Mouse (Mus musculus) kidney, postnatal 14 days (tissue): ENCODE results near the gene Ccdc187.
A peak's percentile ranks its signal among the peaks of the same experiment; 100 is the strongest.

Source experiments
- DNase-seq: peaks from one replicate; pipeline ENCODE4 v3.0.0; 2022; ENCODE audit warnings: mixed read lengths

Gene Ccdc187

GRCm38 (mm10) chr2:26268216-26268615 is 26.1 kb downstream of the Ccdc187 start:
- DNase-seq, result no peak

GRCm38 (mm10) chr2:26266066-26266742 is 28.2 kb downstream of the Ccdc187 start:
- no peak for DNase-seq

- DNase-seq, result peak; percentile 36
Measured at GRCm38 (mm10) chr2:26265095-26265494, 29.3 kb downstream of the Ccdc187 start.

GRCm38 (mm10) chr2:26264646-26265045 is 29.7 kb downstream of the Ccdc187 start:
- no peak for DNase-seq

- DNase-seq, result no peak
Measured at GRCm38 (mm10) chr2:26257315-26258096, 36.9 kb downstream of the Ccdc187 start.

GRCm38 (mm10) chr2:26254816-26255215 is 39.5 kb downstream of the Ccdc187 start:
- DNase-seq, result no peak

- DNase-seq, result no peak
Measured at GRCm38 (mm10) chr2:26252514-26253206, 41.7 kb downstream of the Ccdc187 start.

- DNase-seq, result no peak
Measured at GRCm38 (mm10) chr2:26247531-26247930, 46.8 kb downstream of the Ccdc187 start.

- no peak for DNase-seq
Measured at GRCm38 (mm10) chr2:26240841-26241240, 53.5 kb downstream of the Ccdc187 start.

- DNase-seq, result no peak
Measured at GRCm38 (mm10) chr2:26240330-26240729, 54.0 kb downstream of the Ccdc187 start.

- peak; percentile 97 for DNase-seq
Measured at GRCm38 (mm10) chr2:26237290-26237782, 57.0 kb downstream of the Ccdc187 start, which contains the start of gene Qsox2. TSS of gene Qsox2 (minus strand) at chr2:26237525.

GRCm38 (mm10) chr2:26236681-26237289 is 57.6 kb downstream of the Ccdc187 start:
- DNase-seq, result no peak

- no peak for DNase-seq
Measured at GRCm38 (mm10) chr2:26234771-26235170, 59.6 kb downstream of the Ccdc187 start.

GRCm38 (mm10) chr2:26234253-26234652 is 60.1 kb downstream of the Ccdc187 start:
- DNase-seq, result no peak

GRCm38 (mm10) chr2:26231366-26231765 is 63.0 kb downstream of the Ccdc187 start:
- DNase-seq, result no peak

- DNase-seq, result no peak
Measured at GRCm38 (mm10) chr2:26230253-26230652, 64.1 kb downstream of the Ccdc187 start.

- peak; percentile 64 for DNase-seq
Measured at GRCm38 (mm10) chr2:26227788-26228187, 66.6 kb downstream of the Ccdc187 start.

- DNase-seq, result no peak
Measured at GRCm38 (mm10) chr2:26225242-26225641, 69.1 kb downstream of the Ccdc187 start.

GRCm38 (mm10) chr2:26223961-26224360 is 70.4 kb downstream of the Ccdc187 start:
- DNase-seq, result no peak

- no peak for DNase-seq
Measured at GRCm38 (mm10) chr2:26214526-26214925, 79.8 kb downstream of the Ccdc187 start.

- no peak for DNase-seq
Measured at GRCm38 (mm10) chr2:26209566-26209965, 84.8 kb downstream of the Ccdc187 start.

- DNase-seq, result peak; percentile 93
Measured at GRCm38 (mm10) chr2:26208126-26208789, 86.1 kb downstream of the Ccdc187 start, which contains the start of gene Lhx3. TSS of gene Lhx3 (minus strand) at chr2:26208289.
